Mouse (Mus musculus): ENCODE data around the gene Rabep1.

Rabep1 gene

GRCm38 (mm10) chr11:70973947-70974346 is 129.4 kb downstream of the Rabep1 start:
- peak; percentile 65 for DNase-seq (ENCODE audit: low read depth, low spot score)

DNA sequence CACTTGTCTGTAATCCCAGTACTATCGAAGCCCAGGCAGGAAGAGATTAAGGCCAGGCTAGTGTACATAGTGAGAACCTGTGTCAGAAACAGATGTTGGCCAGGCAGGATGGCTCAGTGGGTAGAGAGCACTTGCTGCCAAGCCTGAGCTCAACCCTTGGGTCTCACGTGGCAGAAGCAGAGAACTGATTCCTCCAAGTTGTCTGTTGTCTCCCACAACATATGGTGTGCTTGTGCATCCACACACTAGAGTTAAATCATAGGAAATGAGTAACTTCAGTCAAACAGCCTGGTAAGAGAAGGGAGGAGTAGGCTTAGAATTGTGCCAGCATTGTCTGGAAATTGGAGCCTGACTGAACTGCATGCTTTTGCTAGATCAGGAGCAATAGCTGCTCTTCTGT is 130.6 kb downstream of the Rabep1 start:
- no peak for DNase-seq (ENCODE audit: low read depth, low spot score)

GRCm38 (mm10) chr11:70977293-70977692 is 132.7 kb downstream of the Rabep1 start:
- no peak for DNase-seq (ENCODE audit: low read depth, low spot score)

DNA sequence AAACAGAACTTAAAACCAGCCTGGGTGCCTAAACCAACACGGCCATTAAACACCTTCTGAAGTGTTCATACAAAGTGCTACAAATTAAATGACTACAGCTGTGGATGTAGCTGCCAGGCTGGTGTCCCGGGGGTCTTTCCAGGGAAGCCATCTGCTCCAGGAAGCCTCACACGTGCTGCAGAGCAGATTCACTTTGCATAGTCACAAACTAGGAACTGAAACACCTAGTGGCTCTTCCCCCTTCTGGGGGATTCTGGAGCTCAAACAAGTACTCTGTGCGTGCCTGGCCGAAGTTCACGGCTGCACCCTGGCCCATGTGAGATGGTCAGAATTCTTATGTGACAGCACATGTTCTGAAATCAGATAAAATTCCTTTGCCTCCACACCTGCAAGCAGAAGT is 135.7 kb downstream of the Rabep1 start:
- no peak for DNase-seq (ENCODE audit: low read depth, low spot score)

DNA sequence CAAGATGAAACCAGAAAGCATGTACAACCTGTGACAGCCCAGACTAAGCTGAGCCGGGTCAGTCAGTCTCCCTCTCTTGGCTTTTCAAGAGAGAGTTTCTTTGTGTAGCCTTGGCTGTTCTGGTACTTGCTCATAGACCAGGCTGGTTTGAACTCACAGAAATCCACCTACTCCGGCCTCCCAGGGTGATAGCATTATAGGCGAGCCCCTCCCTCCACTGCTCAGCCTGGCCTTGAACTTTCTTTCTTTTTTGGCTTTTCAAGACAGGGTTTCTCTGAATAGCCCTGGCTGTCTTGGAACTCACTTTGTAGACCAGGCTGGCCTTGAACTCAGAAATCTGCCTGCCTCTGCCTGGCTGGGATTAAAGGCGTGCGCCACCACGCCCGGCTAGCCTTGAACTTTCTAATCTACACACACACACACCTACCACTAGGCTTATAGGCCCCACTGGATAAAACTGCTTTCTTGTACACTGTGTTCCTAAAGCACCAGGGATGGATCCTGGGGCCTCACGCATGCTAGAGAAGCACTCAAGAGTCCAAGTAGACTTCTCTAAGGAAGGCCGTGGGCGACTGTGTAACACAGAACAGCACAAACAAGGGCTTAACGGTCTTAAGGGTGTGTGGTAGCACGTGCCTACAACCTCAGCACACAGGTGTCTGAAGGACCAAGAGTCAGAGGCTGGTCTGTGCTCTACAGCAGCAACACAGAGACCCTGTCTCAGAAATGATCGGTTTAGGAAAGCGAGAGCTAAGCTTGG is 136.4 kb downstream of the Rabep1 start:
- peak; percentile 80 for DNase-seq (ENCODE audit: low read depth, low spot score)

GRCm38 (mm10) chr11:70982030-70982429 is 137.5 kb downstream of the Rabep1 start:
- no peak for DNase-seq (ENCODE audit: low read depth, low spot score)

- DNase-seq (ENCODE audit: low read depth, low spot score) = peak; percentile 90
Observed at GRCm38 (mm10) chr11:70982557-70983228, 138.1 kb downstream of the Rabep1 start, which contains the start of gene C1qbp. Gene C1qbp (minus strand): TSS chr11:70983026.

All from ES-CJ7 (cell line).